Mouse (Mus musculus) testis, adult 2 months (tissue): ENCODE data around the gene Ldlr. TPM values are rescaled to one million over a fixed set of nuclear protein-coding genes. Genes with fewer than 3 reads are reported as not detected.

Experiments
- H3K27ac ChIP-seq: fragments of 200-500 bp; 2 replicates; pipeline ENCODE4 v1.5.1; 2012; ENCODE audit warnings: low read depth, low read length; ENCODE audit not compliant: control insufficient read depth, insufficient read depth
- H3K27me3 ChIP-seq: fragments of 200-500 bp; 2 replicates; pipeline ENCODE4 v1.6.1; 2012; ENCODE audit warnings: mild to moderate bottlenecking, low read length, moderate library complexity; ENCODE audit not compliant: control insufficient read depth, insufficient read depth
- H3K36me3 ChIP-seq: fragments of 200-500 bp; 2 replicates; pipeline ENCODE4 v1.6.1; 2012; ENCODE audit warnings: mild to moderate bottlenecking, low read length; ENCODE audit not compliant: control insufficient read depth, insufficient read depth
- H3K4me1 ChIP-seq: fragments of 200-500 bp; 2 replicates; pipeline ENCODE4 v1.6.1; 2012; ENCODE audit warnings: low read length; ENCODE audit not compliant: control insufficient read depth, insufficient read depth
- H3K4me3 ChIP-seq: fragments of 200-500 bp; 2 replicates; pipeline ENCODE4 v1.5.1; 2012; ENCODE audit warnings: low read depth, mild to moderate bottlenecking, low read length, moderate library complexity, mixed read lengths; ENCODE audit not compliant: control insufficient read depth
- CTCF ChIP-seq: fragments of 200-500 bp; IDR thresholded peaks from 2 replicates; pipeline ENCODE4 v1.5.1; 2012; ENCODE audit warnings: low read depth, mild to moderate bottlenecking, inconsistent platforms, low read length, moderate library complexity; ENCODE audit not compliant: control insufficient read depth, insufficient read depth, insufficient replicate concordance
- POLR2A ChIP-seq: fragments of 200-500 bp; IDR thresholded peaks from 2 replicates; pipeline ENCODE4 v1.6.1; 2012; ENCODE audit warnings: low read depth, mild to moderate bottlenecking, inconsistent platforms, low read length, moderate library complexity; ENCODE audit not compliant: control insufficient read depth
- polyA plus RNA-seq: library from polyadenylated mRNA; depleted of rRNA; stranded (reverse); fragments of >200 nt; gene quantifications from 2 replicates; pipeline ENCODE4 v1.2.3, GENCODE M21; 2012; rRNA removed

Gene Ldlr
- 2.9 TPM in 2 replicates for polyA plus RNA-seq

DNA sequence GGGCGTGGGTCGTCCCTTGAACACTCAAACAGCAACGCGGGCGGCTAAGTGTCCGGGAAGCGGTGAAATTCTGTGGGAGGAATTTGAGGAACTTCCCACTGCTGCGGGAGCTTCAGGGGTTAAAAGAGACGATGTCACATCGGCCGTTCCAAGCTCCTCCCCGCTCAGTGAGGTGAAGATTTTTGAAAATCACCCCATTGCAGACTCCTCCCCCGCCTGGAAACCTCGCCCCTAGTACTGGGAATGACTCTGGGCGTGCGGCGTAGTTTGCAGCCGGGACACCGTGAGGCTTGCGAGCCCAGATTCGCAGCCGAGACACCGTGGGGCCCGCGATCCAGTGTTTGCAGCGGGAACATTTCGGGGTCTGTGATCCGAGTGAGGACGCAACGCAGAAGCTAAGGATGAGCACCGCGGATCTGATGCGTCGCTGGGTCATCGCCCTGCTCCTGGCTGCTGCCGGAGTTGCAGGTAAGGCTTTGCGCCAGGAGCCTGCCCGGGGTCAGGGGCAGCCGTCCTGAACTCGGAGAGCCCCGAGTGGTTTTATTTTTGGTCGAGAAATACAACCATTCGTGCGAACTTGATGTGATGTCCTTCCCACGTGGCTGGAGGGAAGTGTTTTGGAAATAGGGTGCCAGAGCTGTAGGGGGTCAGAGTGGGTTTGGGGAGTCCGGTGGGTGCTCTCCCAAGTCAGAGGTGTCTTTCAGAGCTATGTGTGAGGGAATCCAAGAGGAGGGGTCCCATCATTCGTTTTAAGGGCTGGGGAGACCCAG lies at the start of gene Ldlr:
Gene Ldlr (plus strand): TSS at position 107 of the 770 bp plus-strand sequence.
- Histone ChIP-seq H3K4me3 (peak within 1 kb of the TSS; percentile 77), H3K36me3 (no peaks in the 10 kb centered on the region), H3K27me3 (no peaks in the 10 kb centered on the region), H3K27ac (peak within 1 kb of the TSS; percentile 5), H3K4me1 (peaks cover 15% of the 10 kb centered on the region)
- TF ChIP-seq CTCF (no peak), POLR2A (peak; percentile 33; the same call in 1 of the 2 replicates)

DNA sequence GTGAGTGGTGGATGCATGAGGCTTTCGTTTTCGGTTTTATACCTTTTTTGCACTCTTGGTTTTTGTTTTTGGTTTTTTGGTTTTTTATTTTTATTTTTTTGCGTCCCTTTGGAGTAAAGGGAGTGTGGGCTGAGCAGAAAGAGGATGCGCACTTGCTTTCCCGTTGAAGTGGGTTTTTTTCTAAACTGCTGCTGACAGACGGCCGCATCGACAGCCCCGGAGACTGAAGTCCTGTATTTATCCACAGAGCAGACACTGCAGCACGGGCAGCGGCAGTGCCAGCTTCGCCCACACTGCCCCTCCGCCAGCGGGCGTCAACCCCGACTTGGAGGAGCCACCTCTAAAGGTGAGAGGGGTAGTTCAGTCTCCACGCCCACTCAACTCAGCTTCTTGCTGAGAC lies 45.6 kb upstream of the Ldlr start:
- peaks cover 6% of the 10 kb centered on the region for H3K36me3 ChIP-seq

DNA sequence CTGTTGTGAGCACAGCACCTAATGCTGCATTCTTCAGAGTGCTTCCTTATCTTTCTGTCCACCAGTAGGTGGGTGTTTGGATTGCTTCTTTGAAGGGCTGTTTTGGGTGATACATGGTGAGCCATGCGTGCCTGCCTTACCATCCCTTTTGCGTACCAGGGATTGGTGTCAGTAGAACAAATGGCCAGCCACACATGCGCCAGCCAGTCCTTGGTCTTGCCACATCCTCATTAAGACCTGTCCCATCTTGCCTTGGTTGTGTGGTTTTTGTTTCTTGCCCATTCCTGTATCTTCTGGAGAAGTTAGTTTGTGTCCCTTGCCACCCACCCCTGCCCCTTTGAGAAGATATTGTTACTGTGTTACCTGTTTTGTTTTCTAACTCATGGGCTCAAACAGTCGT lies 42.8 kb upstream of the Ldlr start:
- Histone ChIP-seq H3K27me3 (no peaks in the 10 kb centered on the region), H3K27ac (no peak overlapping the region), H3K36me3 (peaks cover 7% of the 10 kb centered on the region), H3K4me1 (no peaks in the 10 kb centered on the region), H3K4me3 (no peak overlapping the region)
- TF ChIP-seq CTCF (no peak), POLR2A (no peak)

More for the DNA sequence above, 45.6 kb upstream of the Ldlr start:
- no peak overlapping the region for H3K27ac ChIP-seq
- no peaks in the 10 kb centered on the region for H3K4me1 ChIP-seq
- TF ChIP-seq CTCF (no peak), POLR2A (no peak)
- H3K27me3 ChIP-seq = no peaks in the 10 kb centered on the region
- no peak overlapping the region for H3K4me3 ChIP-seq

DNA sequence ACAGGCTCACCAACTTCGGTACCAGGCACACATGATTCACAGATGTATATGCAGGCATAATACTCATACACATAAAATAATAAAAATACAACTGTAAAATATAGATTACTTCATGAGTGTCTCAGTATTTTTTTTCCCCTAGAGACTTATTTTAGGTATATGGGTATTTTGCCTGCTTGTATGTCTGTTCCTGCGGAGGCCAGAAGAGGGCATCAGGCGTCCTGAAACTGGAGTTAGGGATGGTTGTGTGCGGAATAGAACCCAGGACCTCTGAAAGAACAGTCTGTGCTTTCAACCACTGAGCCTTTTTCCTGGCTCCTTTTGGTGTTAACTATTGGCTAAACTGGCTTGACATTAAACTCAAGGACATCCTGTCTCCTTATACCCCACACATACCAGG lies 40.5 kb upstream of the Ldlr start:
- Histone ChIP-seq H3K4me1 (no peaks in the 10 kb centered on the region), H3K27ac (no peak overlapping the region), H3K36me3 (peaks cover 5% of the 10 kb centered on the region), H3K4me3 (no peak overlapping the region), H3K27me3 (no peaks in the 10 kb centered on the region)
- TF ChIP-seq POLR2A (no peak), CTCF (no peak)

DNA sequence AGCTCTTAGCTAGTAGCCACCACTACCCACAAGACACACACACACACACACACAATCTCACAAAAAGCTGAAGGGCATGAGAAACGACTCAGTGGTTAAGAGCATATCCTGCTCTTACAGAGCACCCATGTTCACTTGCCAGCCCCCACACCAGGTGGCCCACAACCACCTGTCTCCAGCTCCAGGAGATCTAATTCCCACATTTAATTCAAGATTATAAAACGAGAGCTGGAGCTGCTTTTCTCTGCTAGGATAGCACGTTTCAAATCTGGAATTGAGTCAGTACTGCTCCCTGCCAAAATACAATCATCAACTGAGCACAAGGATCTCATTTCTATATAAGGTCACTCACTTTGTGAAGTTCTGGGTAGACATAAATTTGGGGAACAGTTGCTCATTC lies 39.4 kb upstream of the Ldlr start:
- H3K27ac ChIP-seq = no peak overlapping the region
- H3K4me1 ChIP-seq = no peaks in the 10 kb centered on the region
- no peaks in the 10 kb centered on the region for H3K27me3 ChIP-seq
- H3K4me3 ChIP-seq = no peak overlapping the region
- peaks cover 5% of the 10 kb centered on the region for H3K36me3 ChIP-seq
- TF ChIP-seq POLR2A = no peak

DNA sequence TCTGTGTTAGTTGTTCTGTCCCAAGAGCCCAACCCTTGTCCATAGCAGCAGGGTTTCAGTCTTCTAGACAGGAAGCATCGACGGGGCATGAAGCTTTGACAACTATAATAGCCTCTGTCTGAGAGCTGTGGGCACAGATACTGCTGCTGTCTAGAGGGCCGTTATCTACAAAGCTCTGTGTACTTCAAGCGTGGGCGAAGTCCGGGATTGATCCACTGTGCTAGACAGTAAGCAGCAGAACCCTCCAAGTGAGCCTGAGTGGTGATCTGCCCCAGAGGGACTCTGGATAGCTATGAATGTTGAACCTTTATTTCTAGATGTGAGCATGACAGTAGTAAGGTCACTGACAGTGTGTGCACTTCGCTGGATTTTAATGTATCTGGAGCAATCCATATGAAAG lies 34.7 kb upstream of the Ldlr start:
- Histone ChIP-seq H3K27ac (no peak overlapping the region), H3K27me3 (no peaks in the 10 kb centered on the region), H3K4me3 (no peak overlapping the region), H3K36me3 (peaks cover 4% of the 10 kb centered on the region), H3K4me1 (no peaks in the 10 kb centered on the region)
- TF ChIP-seq CTCF (no peak), POLR2A (no peak)

DNA sequence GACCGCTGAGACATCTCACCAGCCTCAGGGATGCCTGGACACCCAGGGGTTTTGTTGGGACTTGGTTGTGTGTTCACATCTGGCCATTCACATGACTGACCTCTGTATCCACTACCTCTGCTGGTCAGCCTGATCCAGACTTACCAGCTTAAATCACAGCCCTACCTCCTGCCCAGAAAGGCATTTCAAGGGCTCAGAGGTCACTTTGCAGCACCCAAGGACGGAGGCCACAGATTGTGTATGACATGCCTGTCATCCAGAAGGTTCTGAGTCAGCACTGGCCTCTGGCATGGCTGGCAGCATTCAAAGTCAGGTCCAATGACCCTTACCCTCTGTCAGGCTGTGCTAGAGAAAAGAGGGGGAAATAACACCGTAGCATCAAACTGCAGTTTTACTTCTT lies 33.3 kb upstream of the Ldlr start:
- H3K27ac ChIP-seq = no peak overlapping the region
- TF ChIP-seq POLR2A (no peak), CTCF (no peak)
- no peak overlapping the region for H3K4me3 ChIP-seq
- no peaks in the 10 kb centered on the region for H3K4me1 ChIP-seq
- H3K36me3 ChIP-seq = peaks cover 4% of the 10 kb centered on the region
- no peaks in the 10 kb centered on the region for H3K27me3 ChIP-seq
